Mouse (Mus musculus): ENCODE measurements around the gene Cenpb. TPM values are rescaled to one million over a fixed set of nuclear protein-coding genes. Genes with fewer than 3 reads are reported as not detected.

The Cenpb gene
- polyA plus RNA-seq, 1 experiment from 2014 or later, result 18.3 TPM

GRCm38 (mm10) chr2:131175286-131175944 lies 4.5 kb downstream of the Cenpb start:
- Histone ChIP-seq H3K4me2 (replicated peaks) (no peak overlapping the region), H3K9ac (no peak overlapping the region), H3K4me1 (peaks cover 68% of the 10 kb centered on the region), H3K36me3 (peaks cover 16% of the 10 kb centered on the region), H3K27ac (peak overlapping the region; percentile 41; the same call in 1 of the 2 replicates), H3K9me3 (replicated peaks) (no peaks in the 10 kb centered on the region), H3K4me3 (no peak overlapping the region), H3K27me3 (peaks cover 35% of the 10 kb centered on the region)
- 72% methylated on average over 3 of the region's 3 CpGs for WGBS
- no peak for ATAC-seq (ENCODE audit: low FRiP score)

GRCm38 (mm10) chr2:131174700-131175099 lies 5.2 kb downstream of the Cenpb start:
- peaks cover 68% of the 10 kb centered on the region for H3K4me1 ChIP-seq
- peak overlapping the region; percentile 38 for H3K4me3 ChIP-seq
- peaks cover 16% of the 10 kb centered on the region for H3K36me3 ChIP-seq
- peak overlapping the region; percentile 49 for H3K9ac ChIP-seq
- peaks cover 38% of the 10 kb centered on the region for H3K27me3 ChIP-seq
- H3K9me3 ChIP-seq (replicated peaks), result no peaks in the 10 kb centered on the region
- 5% methylated on average over 11 of the region's 11 CpGs for WGBS
- H3K4me2 ChIP-seq (replicated peaks), result peak overlapping the region; percentile 87
- peak; percentile 47 for ATAC-seq (ENCODE audit: low FRiP score)
- no peak overlapping the region for H3K27ac ChIP-seq

- Histone ChIP-seq H3K27me3 (peaks cover 38% of the 10 kb centered on the region), H3K4me2 (replicated peaks) (no peak overlapping the region), H3K9me3 (replicated peaks) (no peaks in the 10 kb centered on the region), H3K36me3 (peaks cover 9% of the 10 kb centered on the region), H3K9ac (no peak overlapping the region), H3K4me1 (peaks cover 49% of the 10 kb centered on the region), H3K4me3 (no peak overlapping the region), H3K27ac (no peak overlapping the region)
- WGBS, result 43% methylated on average over 9 of the region's 9 CpGs
- no peak for ATAC-seq (ENCODE audit: low FRiP score)
These were observed 7.5 kb downstream of the Cenpb start for GRCm38 (mm10) chr2:131172322-131172721.

- H3K4me3 ChIP-seq, result peak overlapping the region; percentile 23
- 0 out of 2 replicates have a peak overlapping the region, but pooled peaks have one; percentile 18 for H3K9ac ChIP-seq
These were observed 8.3 kb downstream of the Cenpb start for GRCm38 (mm10) chr2:131171401-131172104.

GRCm38 (mm10) chr2:131170936-131171335 lies 8.9 kb downstream of the Cenpb start:
- Histone ChIP-seq H3K27me3 (peaks cover 38% of the 10 kb centered on the region), H3K9me3 (replicated peaks) (no peaks in the 10 kb centered on the region), H3K27ac (no peak overlapping the region), H3K9ac (no peak overlapping the region), H3K4me2 (replicated peaks) (peak overlapping the region; percentile 43), H3K4me3 (no peak overlapping the region), H3K36me3 (peaks cover 6% of the 10 kb centered on the region; the same call in 1 of the 2 replicates), H3K4me1 (peaks cover 37% of the 10 kb centered on the region)
- no peak for ATAC-seq (ENCODE audit: low FRiP score)
- WGBS, result 18% methylated on average over 9 of the region's 9 CpGs

More at GRCm38 (mm10) chr2:131171401-131172104, 8.3 kb downstream of the Cenpb start:
- ATAC-seq (ENCODE audit: low FRiP score), result no peak
- Histone ChIP-seq H3K36me3 (peaks cover 6% of the 10 kb centered on the region; the same call in 1 of the 2 replicates), H3K27me3 (peaks cover 38% of the 10 kb centered on the region), H3K4me2 (replicated peaks) (peak overlapping the region; percentile 43), H3K4me1 (peaks cover 41% of the 10 kb centered on the region), H3K27ac (no peak overlapping the region), H3K9me3 (replicated peaks) (no peaks in the 10 kb centered on the region)
- 8% methylated on average over 39 of the region's 43 CpGs for WGBS

GRCm38 (mm10) chr2:131168914-131169313 lies 11.0 kb downstream of the Cenpb start:
- Histone ChIP-seq H3K4me2 (replicated peaks) (no peak overlapping the region), H3K27me3 (peaks cover 37% of the 10 kb centered on the region), H3K9ac (no peak overlapping the region), H3K9me3 (replicated peaks) (0 out of 2 replicates have a peak, but pooled peaks cover 5% of the 10 kb centered on the region), H3K4me3 (no peak overlapping the region), H3K36me3 (peaks cover 6% of the 10 kb centered on the region; the same call in 1 of the 2 replicates), H3K27ac (no peak overlapping the region), H3K4me1 (peaks cover 18% of the 10 kb centered on the region)
- WGBS, result 82% methylated on average over 1 of the region's 1 CpGs
- no peak for ATAC-seq (ENCODE audit: low FRiP score)

- no peak overlapping the region for H3K9ac ChIP-seq
- H3K36me3 ChIP-seq, result peaks cover 6% of the 10 kb centered on the region; the same call in 1 of the 2 replicates
- H3K27me3 ChIP-seq, result peaks cover 28% of the 10 kb centered on the region
- ATAC-seq (ENCODE audit: low FRiP score), result no peak
- H3K9me3 ChIP-seq (replicated peaks), result 0 out of 2 replicates have a peak, but pooled peaks cover 5% of the 10 kb centered on the region
- 86% methylated on average over 6 of the region's 6 CpGs for WGBS
- H3K4me3 ChIP-seq, result no peak overlapping the region
- H3K27ac ChIP-seq, result no peak overlapping the region
- peaks cover 12% of the 10 kb centered on the region for H3K4me1 ChIP-seq
- no peak overlapping the region for H3K4me2 ChIP-seq (replicated peaks)
These were observed 11.9 kb downstream of the Cenpb start for GRCm38 (mm10) chr2:131167984-131168383.

- Histone ChIP-seq H3K27ac (no peak overlapping the region), H3K27me3 (peaks cover 10% of the 10 kb centered on the region), H3K4me1 (peaks cover 4% of the 10 kb centered on the region; the same call in 1 of the 2 replicates), H3K36me3 (no peaks in the 10 kb centered on the region), H3K4me3 (no peak overlapping the region), H3K9me3 (replicated peaks) (0 out of 2 replicates have a peak, but pooled peaks cover 5% of the 10 kb centered on the region), H3K9ac (no peak overlapping the region), H3K4me2 (replicated peaks) (no peak overlapping the region)
- 87% methylated on average over 2 of the region's 2 CpGs for WGBS
- no peak for ATAC-seq (ENCODE audit: low FRiP score)
These were observed 13.7 kb downstream of the Cenpb start for GRCm38 (mm10) chr2:131166172-131166571.

- Histone ChIP-seq H3K36me3 (no peaks in the 10 kb centered on the region), H3K4me3 (no peak overlapping the region), H3K27ac (no peak overlapping the region), H3K27me3 (no peaks in the 10 kb centered on the region), H3K4me1 (peaks cover 11% of the 10 kb centered on the region), H3K9me3 (replicated peaks) (0 out of 2 replicates have a peak, but pooled peaks cover 5% of the 10 kb centered on the region), H3K4me2 (replicated peaks) (no peak overlapping the region), H3K9ac (no peak overlapping the region)
- 76% methylated on average over 7 of the region's 7 CpGs for WGBS
- no peak for ATAC-seq (ENCODE audit: low FRiP score)
These were observed 15.9 kb downstream of the Cenpb start for GRCm38 (mm10) chr2:131163924-131164323.

GRCm38 (mm10) chr2:131160671-131161111 lies 19.2 kb downstream of the Cenpb start:
- 0 out of 2 replicates have a peak, but pooled peaks cover 5% of the 10 kb centered on the region for H3K9me3 ChIP-seq (replicated peaks)
- under 1% methylated on average over 17 of the region's 17 CpGs for WGBS
- no peak for ATAC-seq (ENCODE audit: low FRiP score)
- H3K27ac ChIP-seq, result peak overlapping the region; percentile 95
- no peaks in the 10 kb centered on the region for H3K36me3 ChIP-seq
- no peaks in the 10 kb centered on the region for H3K27me3 ChIP-seq
- H3K4me3 ChIP-seq, result peak overlapping the region; percentile 55
- peak overlapping the region; percentile 81 for H3K4me2 ChIP-seq (replicated peaks)
- H3K4me1 ChIP-seq, result peaks cover 35% of the 10 kb centered on the region
- peak overlapping the region; percentile 72 for H3K9ac ChIP-seq

- H3K36me3 ChIP-seq, result no peaks in the 10 kb centered on the region
- H3K4me1 ChIP-seq, result peaks cover 35% of the 10 kb centered on the region
- H3K9ac ChIP-seq, result peak within 1 kb of the TSS; percentile 83
- H3K4me3 ChIP-seq, result peak within 1 kb of the TSS; percentile 55
- no peaks in the 10 kb centered on the region for H3K27me3 ChIP-seq
- WGBS, result under 1% methylated on average over 54 of the region's 54 CpGs
- H3K27ac ChIP-seq, result peak within 1 kb of the TSS; percentile 95
- peak; percentile 96 for ATAC-seq (ENCODE audit: low FRiP score)
- peak within 1 kb of the TSS; percentile 81 for H3K4me2 ChIP-seq (replicated peaks)
- H3K9me3 ChIP-seq (replicated peaks), result 0 out of 2 replicates have a peak, but pooled peaks cover 5% of the 10 kb centered on the region
These were observed 19.8 kb downstream of the Cenpb start, which contains the start of gene 1700037H04Rik for GRCm38 (mm10) chr2:131159938-131160581. Gene 1700037H04Rik, minus strand, starts transcription at chr2:131160081.

- ATAC-seq (ENCODE audit: low FRiP score), result peak; percentile 75
- peak overlapping the region; percentile 79 for H3K27ac ChIP-seq
- H3K9ac ChIP-seq, result peak overlapping the region; percentile 83
- H3K4me3 ChIP-seq, result peak overlapping the region; percentile 55
- no peaks in the 10 kb centered on the region for H3K36me3 ChIP-seq
- peak overlapping the region; percentile 81 for H3K4me2 ChIP-seq (replicated peaks)
- H3K4me1 ChIP-seq, result peaks cover 35% of the 10 kb centered on the region
- 0 out of 2 replicates have a peak, but pooled peaks cover under 1% of the 10 kb centered on the region for H3K9me3 ChIP-seq (replicated peaks)
- no peaks in the 10 kb centered on the region for H3K27me3 ChIP-seq
- WGBS, result 1% methylated on average over 18 of the region's 18 CpGs
These were observed 20.4 kb downstream of the Cenpb start for GRCm38 (mm10) chr2:131159491-131159910.

Measured in hindbrain, embryonic 12.5 days (tissue).